Mouse (Mus musculus) small intestine, adult 2 months (tissue): Measurements from ENCODE around the gene Ano8.

ENCODE experiments used
- CTCF ChIP-seq: fragments of 200-500 bp; IDR thresholded peaks from 2 replicates; pipeline ENCODE4 v1.5.1; 2012; ENCODE audit warnings: low read depth, mild to moderate bottlenecking, control low read depth, inconsistent platforms, low read length, moderate library complexity, mixed read lengths; ENCODE audit not compliant: insufficient replicate concordance, insufficient read length; ENCODE audit errors: extremely low read depth
- POLR2A ChIP-seq: fragments of 200-500 bp; IDR thresholded peaks from 2 replicates; pipeline ENCODE4 v1.6.1; 2012; ENCODE audit warnings: low read depth, mild to moderate bottlenecking, control low read depth, inconsistent platforms, low read length, moderate library complexity

GRCm38 (mm10) chr8:71483932-71484331, 1.8 kb downstream of the Ano8 start:
- no peak for TF ChIP-seq CTCF
- no peak for TF ChIP-seq POLR2A
